Mouse (Mus musculus) adrenal gland, postnatal 4 days (tissue): Measurements from ENCODE around the gene Tmem182. TPM values are rescaled to one million over a fixed set of nuclear protein-coding genes. Genes with fewer than 3 reads are reported as not detected.

ENCODE experiments used
- DNase-seq, 2 experiments: peaks; one replicate each; pipeline ENCODE4 v3.0.0; 2021 to 2022; ENCODE audit warnings: low spot score in 2 of 2, mixed read lengths in 2 of 2
- long read RNA-seq, 2 experiments: library from polyadenylated mRNA; stranded (forward); transcript quantifications; one replicate each; pipeline ENCODE4 v2.0.0; 2021
- total RNA-seq, 2 experiments: library from RNA; stranded (reverse); gene quantifications; 2 replicates each; pipeline ENCODE4 v1.2.3; 2021

Tmem182 gene
- total RNA-seq, result 1 to 10 TPM; 2.9 to 4.5 TPM
- long read RNA-seq, experiment 1, partial matches to known transcripts, result 0 of 3 reads
- long read RNA-seq, experiment 1, other reads (novel, unspliced or antisense), result 1 of 3 reads
- long read RNA-seq, experiment 2, partial matches to known transcripts, result 0 of 1 reads
- long read RNA-seq, experiment 2, other reads (novel, unspliced or antisense), result 0 of 1 reads

- DNase-seq, result no peak
These were observed at the start of gene Tmem182 for GRCm38 (mm10) chr1:40805351-40805750. Gene Tmem182 (plus strand): TSS chr1:40805601.

GRCm38 (mm10) chr1:40759751-40760445 is 45.5 kb upstream of the Tmem182 start:
- DNase-seq, result no peak

GRCm38 (mm10) chr1:40764042-40764441 is 41.4 kb upstream of the Tmem182 start:
- no peak for DNase-seq

- DNase-seq, result no peak
These were observed 40.6 kb upstream of the Tmem182 start for GRCm38 (mm10) chr1:40764701-40765275.

- DNase-seq, result no peak
These were observed 39.9 kb upstream of the Tmem182 start for GRCm38 (mm10) chr1:40765521-40765920.

DNA sequence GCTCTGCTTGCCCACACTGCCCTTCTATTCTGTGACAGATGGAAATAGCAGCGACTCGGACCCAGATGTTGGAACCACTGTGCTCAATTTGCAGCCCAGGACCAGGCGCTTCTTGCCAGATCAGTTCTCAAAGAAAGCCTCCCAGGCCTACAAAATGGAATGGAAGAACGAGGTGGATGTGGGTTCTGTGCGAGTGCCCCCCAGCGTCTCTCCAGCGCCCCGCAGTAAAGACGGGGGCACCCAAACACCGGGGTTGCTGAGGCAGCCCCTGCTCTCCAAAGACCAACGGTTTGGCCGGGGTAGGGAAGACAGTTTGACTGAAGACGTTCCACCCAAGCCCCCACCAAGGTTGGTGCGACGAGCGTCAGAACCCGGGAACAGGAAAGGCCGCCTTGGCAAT is 37.8 kb upstream of the Tmem182 start:
- no peak for DNase-seq

- peak in 1 of 2 experiments; percentile 10 for DNase-seq
These were observed 36.8 kb upstream of the Tmem182 start for GRCm38 (mm10) chr1:40768606-40769005.

GRCm38 (mm10) chr1:40769331-40769894 is 36.0 kb upstream of the Tmem182 start:
- DNase-seq, result no peak

DNA sequence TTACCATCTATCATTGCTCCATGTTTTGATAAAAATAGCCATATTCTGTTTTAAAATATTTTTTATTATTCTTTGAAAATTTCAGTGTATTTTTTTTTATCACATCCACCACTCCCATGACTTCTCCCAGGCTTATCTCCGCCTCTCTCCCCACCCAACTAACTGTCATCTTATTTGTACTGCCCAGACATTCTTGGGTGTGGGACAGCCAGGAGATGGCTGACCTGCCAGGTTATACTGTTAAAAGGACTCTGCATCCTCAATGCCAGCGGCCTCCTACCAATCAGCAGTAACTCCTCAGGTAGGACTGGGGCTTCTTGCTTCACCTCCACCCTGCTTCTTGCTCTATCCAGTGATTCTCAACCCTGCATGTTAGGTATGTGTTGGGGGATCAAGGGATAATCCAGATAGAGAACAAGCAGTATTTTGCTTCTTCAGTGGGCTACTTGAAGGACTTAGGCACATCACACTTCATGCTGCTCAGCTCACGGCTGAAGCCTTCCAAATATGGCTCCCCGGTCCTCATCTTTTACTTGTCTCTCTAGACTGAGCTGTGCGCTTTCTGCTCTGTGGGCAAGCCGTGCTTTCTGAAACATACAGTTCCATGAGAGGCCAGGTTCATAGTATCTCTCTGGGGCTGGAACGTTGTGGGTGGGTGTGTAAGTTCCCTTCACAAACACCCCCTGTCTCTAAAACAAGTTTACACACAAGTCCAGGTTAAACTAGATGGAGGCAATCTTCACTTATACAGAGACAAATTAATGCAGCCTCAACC is 34.0 kb upstream of the Tmem182 start:
- DNase-seq, result no peak

DNA sequence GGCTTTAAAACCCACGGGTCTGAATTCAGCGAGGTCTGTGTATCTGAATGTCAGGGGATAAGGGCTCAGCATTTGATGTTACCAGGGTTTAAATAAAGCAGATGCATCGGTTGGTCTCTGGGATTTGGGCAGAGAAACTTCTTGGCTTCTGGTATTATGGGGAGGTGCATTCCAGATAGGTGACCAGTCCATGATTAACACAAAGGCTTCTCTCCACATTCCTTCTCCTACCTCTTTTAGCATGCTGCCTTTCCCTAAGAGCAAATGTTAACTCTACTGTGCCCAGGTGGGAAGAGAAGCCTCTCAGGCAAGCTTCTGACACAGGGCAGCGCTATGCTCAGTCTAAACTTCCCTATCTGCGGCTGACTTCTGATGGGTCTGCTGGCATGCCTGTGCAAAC is 32.2 kb upstream of the Tmem182 start:
- DNase-seq, result no peak

DNA sequence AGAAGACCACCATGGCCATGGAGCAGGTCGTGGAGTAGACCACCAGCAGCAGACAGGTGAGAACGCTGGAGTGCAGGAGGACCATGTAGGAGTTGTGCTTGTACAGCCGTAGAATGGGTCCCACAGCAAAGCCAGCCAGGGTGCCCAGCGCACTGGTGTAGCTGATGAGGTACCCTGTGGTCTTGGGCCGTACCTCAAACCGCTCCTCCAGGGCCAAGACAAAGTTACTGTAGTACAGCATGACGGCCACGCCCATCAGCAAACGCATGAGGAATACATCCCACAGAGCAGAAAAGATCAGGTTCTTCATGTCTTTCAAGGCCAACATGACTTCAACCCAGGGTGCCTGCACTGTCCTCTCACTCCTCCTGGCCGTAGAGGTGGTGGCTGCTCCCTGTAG is 31.4 kb upstream of the Tmem182 start:
- no peak for DNase-seq

- DNase-seq, result no peak
These were observed 29.3 kb upstream of the Tmem182 start for GRCm38 (mm10) chr1:40776102-40776501.

GRCm38 (mm10) chr1:40776763-40777162 is 28.6 kb upstream of the Tmem182 start:
- no peak for DNase-seq

- no peak for DNase-seq
These were observed 22.0 kb upstream of the Tmem182 start for GRCm38 (mm10) chr1:40783450-40783849.

- DNase-seq, result no peak
These were observed 21.1 kb upstream of the Tmem182 start for GRCm38 (mm10) chr1:40784306-40784705.

DNA sequence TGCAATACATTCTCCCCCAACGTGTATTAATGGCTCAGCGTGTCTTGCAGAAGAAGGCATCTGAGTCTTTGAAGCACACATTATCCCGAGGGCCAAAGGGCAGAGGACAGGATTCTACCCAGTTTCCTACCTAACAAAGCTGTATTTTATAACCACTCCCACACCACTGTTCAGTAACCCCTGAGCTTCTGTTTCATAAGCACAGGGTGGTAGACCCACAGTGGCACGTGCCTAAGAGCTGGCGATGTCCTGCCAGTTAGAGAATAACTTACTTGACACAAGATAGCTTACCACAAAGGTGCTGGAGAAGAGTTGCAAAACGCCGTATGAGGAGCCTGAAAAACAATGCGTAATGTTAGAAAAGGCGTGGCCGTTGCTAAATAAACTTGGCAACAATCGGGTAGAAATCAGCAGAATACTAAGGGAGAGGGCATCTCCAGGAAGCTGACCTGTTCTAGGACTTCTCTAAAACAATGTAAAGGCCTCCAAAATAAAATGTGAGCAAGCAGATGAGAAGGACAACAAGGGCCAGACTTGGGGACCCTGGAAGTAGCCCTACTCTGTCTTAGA is 19.4 kb upstream of the Tmem182 start:
- no peak for DNase-seq

GRCm38 (mm10) chr1:40788956-40789355 is 16.4 kb upstream of the Tmem182 start:
- DNase-seq, result no peak

DNA sequence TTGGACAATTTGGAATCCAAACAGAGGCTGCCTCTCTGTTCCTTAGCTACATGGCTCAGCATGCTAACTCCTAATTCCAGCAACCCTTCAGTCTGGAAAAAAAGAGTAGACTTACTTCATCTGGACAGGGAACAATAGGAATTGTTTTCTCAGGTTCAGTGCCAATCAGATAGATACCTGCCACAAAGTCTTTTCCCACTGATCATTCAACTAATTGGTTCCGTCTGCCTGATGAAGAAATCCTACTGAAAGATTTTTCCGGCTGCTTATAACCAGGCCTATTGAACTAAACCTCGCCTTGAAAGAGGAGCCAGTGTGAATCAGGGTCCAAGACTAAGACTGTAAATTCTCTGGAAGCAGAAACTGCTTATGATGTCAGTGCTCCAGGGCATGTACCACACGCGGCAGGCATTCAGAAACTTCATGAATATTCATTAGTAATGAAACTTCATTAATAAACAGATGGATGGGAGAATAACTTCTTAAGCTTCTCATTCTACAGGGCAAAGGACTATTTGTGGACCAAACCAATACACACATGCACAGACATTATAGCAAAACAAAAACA is 15.7 kb upstream of the Tmem182 start:
- no peak for DNase-seq

- peak; percentile 87 to 94 for DNase-seq
These were observed 14.9 kb upstream of the Tmem182 start, which contains the start of gene Mfsd9 for GRCm38 (mm10) chr1:40790324-40791141. Gene Mfsd9 (minus strand): TSS chr1:40790687.

GRCm38 (mm10) chr1:40795508-40795907 is 9.9 kb upstream of the Tmem182 start:
- no peak for DNase-seq
